Mouse (Mus musculus) lung, adult 18-20 months (tissue): ENCODE data around the gene Fkbp7.

Experiments used
- DNase-seq, 2 experiments: peaks; one replicate each; pipeline ENCODE4 v3.0.0; 2022; ENCODE audit warnings: mixed read lengths in 2 of 2

Gene Fkbp7

GRCm38 (mm10) chr2:76672966-76673392 lies at the start of gene Fkbp7:
TSS of gene Fkbp7 (minus strand) at chr2:76673116.
- peak; percentile 88 to 92 for DNase-seq

- DNase-seq = no peak
Observed at GRCm38 (mm10) chr2:76719650-76720049, 46.7 kb upstream of the Fkbp7 start.

GRCm38 (mm10) chr2:76714984-76715383 lies 42.1 kb upstream of the Fkbp7 start:
- peak in 1 of 2 experiments; percentile 8 for DNase-seq

- no peak for DNase-seq
Observed at GRCm38 (mm10) chr2:76708512-76708911, 35.6 kb upstream of the Fkbp7 start.

GRCm38 (mm10) chr2:76705655-76706054 lies 32.7 kb upstream of the Fkbp7 start:
- no peak for DNase-seq

GRCm38 (mm10) chr2:76702751-76703150 lies 29.8 kb upstream of the Fkbp7 start:
- no peak for DNase-seq

GRCm38 (mm10) chr2:76702188-76702587 lies 29.3 kb upstream of the Fkbp7 start:
- no peak for DNase-seq

GRCm38 (mm10) chr2:76695290-76695689 lies 22.4 kb upstream of the Fkbp7 start:
- DNase-seq = peak in 1 of 2 experiments; percentile 29

GRCm38 (mm10) chr2:76693765-76694164 lies 20.8 kb upstream of the Fkbp7 start:
- DNase-seq = no peak

GRCm38 (mm10) chr2:76690436-76691204 lies 17.7 kb upstream of the Fkbp7 start:
- DNase-seq = peak; percentile 76 to 83

- no peak for DNase-seq
Observed at GRCm38 (mm10) chr2:76688162-76688561, 15.2 kb upstream of the Fkbp7 start.

GRCm38 (mm10) chr2:76687608-76688007 lies 14.7 kb upstream of the Fkbp7 start:
- no peak for DNase-seq

- DNase-seq = no peak
Observed at GRCm38 (mm10) chr2:76686986-76687385, 14.1 kb upstream of the Fkbp7 start.

GRCm38 (mm10) chr2:76682301-76682700 lies 9.4 kb upstream of the Fkbp7 start:
- DNase-seq = no peak

GRCm38 (mm10) chr2:76676401-76677226 lies 3.7 kb upstream of the Fkbp7 start:
- DNase-seq = no peak

GRCm38 (mm10) chr2:76675949-76676348 lies 3.0 kb upstream of the Fkbp7 start:
- DNase-seq = no peak

- no peak for DNase-seq
Observed at GRCm38 (mm10) chr2:76675451-76675850, 2.5 kb upstream of the Fkbp7 start.

- DNase-seq = peak; percentile 85 to 89
Observed at GRCm38 (mm10) chr2:76674725-76675427, 2.0 kb upstream of the Fkbp7 start, which contains the start of gene Plekha3. TSS of gene Plekha3 (plus strand) at chr2:76675281.

GRCm38 (mm10) chr2:76673472-76674081 lies 661 bp upstream of the Fkbp7 start:
- peak; percentile 64 to 74 for DNase-seq

- DNase-seq = no peak
Observed at GRCm38 (mm10) chr2:76672134-76672745, 676 bp downstream of the Fkbp7 start.

GRCm38 (mm10) chr2:76671641-76672040 lies 1.3 kb downstream of the Fkbp7 start:
- DNase-seq = no peak

GRCm38 (mm10) chr2:76667200-76667599 lies 5.7 kb downstream of the Fkbp7 start:
- no peak for DNase-seq
